Mouse (Mus musculus) myocyte (in vitro differentiated cells): ENCODE measurements at regions not wholly inside any gene's neighbourhood (a gene's known extent, or its start where the extent isn't known, plus 50 kb on each side); places are given as distances from the start of the nearest gene placed in this dataset.

Experiments used
- CEBPB ChIP-seq: IDR thresholded peaks from 2 replicates; pipeline ENCODE4 v1.6.1; 2011; ENCODE audit warnings: mild to moderate bottlenecking, moderate library complexity; ENCODE audit not compliant: poor library complexity, insufficient read depth, severe bottlenecking
- E2F4 ChIP-seq: IDR thresholded peaks from one replicate; pipeline ENCODE4 v1.6.1; 2011; ENCODE audit warnings: mild to moderate bottlenecking, control low read depth, moderate library complexity; ENCODE audit not compliant: insufficient read depth
- MAX ChIP-seq: IDR thresholded peaks from one replicate; pipeline ENCODE4 v1.6.1; 2011; ENCODE audit warnings: low read depth, mild to moderate bottlenecking, control low read depth
- MYOD1 ChIP-seq, 3 experiments: IDR thresholded peaks; one replicate each; pipeline ENCODE4 v1.6.1; 2011; ENCODE audit warnings: control low read depth in 2 of 3, low read depth in 2 of 3, mild to moderate bottlenecking in 2 of 3, moderate library complexity in 1 of 3; ENCODE audit not compliant: insufficient read length in 2 of 3, control insufficient read depth in 1 of 3
- MYOG ChIP-seq, 3 experiments: IDR thresholded peaks; one replicate each; pipeline ENCODE4 v1.6.1; 2011; ENCODE audit warnings: control low read depth in 2 of 3, low read depth in 2 of 3, mild to moderate bottlenecking in 2 of 3; ENCODE audit not compliant: insufficient read length in 2 of 3, control insufficient read depth in 1 of 3, insufficient read depth in 1 of 3
- POLR2A ChIP-seq: IDR thresholded peaks from one replicate; pipeline ENCODE4 v1.6.1; 2011; ENCODE audit warnings: low read depth, mild to moderate bottlenecking, control low read depth, moderate library complexity; ENCODE audit not compliant: insufficient read length
- POLR2AphosphoS2 ChIP-seq: IDR thresholded peaks from one replicate; pipeline ENCODE4 v1.6.1; 2011; ENCODE audit warnings: low read depth, control low read depth; ENCODE audit not compliant: insufficient read length
- REST ChIP-seq: IDR thresholded peaks from one replicate; pipeline ENCODE4 v1.6.1; 2011; ENCODE audit warnings: mild to moderate bottlenecking, control low read depth, moderate library complexity; ENCODE audit not compliant: insufficient read depth, insufficient read length
- SRF ChIP-seq: IDR thresholded peaks from one replicate; pipeline ENCODE4 v1.6.1; 2011; ENCODE audit warnings: low read depth; ENCODE audit not compliant: control insufficient read depth, insufficient read length
- TCF12 ChIP-seq: IDR thresholded peaks from one replicate; pipeline ENCODE4 v1.6.1; 2011; ENCODE audit warnings: mild to moderate bottlenecking, control low read depth; ENCODE audit not compliant: poor library complexity, insufficient read depth, severe bottlenecking
- TCF3 ChIP-seq: IDR thresholded peaks from one replicate; pipeline ENCODE4 v1.6.1; 2011; ENCODE audit warnings: low read depth, control low read depth; ENCODE audit not compliant: insufficient read length
- USF1 ChIP-seq: IDR thresholded peaks from one replicate; pipeline ENCODE4 v1.6.1; 2011; ENCODE audit warnings: low read depth, mild to moderate bottlenecking, control low read depth, moderate library complexity

GRCm38 (mm10) chr9:98717701-98718270 is 116.3 kb upstream of the Mrps22 start:
- TF ChIP-seq E2F4 (no peak), POLR2A (no peak), TCF12 (no peak), POLR2AphosphoS2 (no peak), CEBPB (no peak), USF1 (no peak), SRF (no peak), MAX (no peak), MYOG (IDR thresholded peaks at IDR 0.05; ENCODE audit: control insufficient read depth in 1 of 3, insufficient read depth in 1 of 3, insufficient read length in 2 of 3, low read depth in 2 of 3) (no peak), REST (no peak), TCF3 (no peak), MYOD1 (IDR thresholded peaks at IDR 0.05; ENCODE audit: control insufficient read depth in 1 of 3, insufficient read length in 2 of 3, low read depth in 2 of 3) (no peak)
